Mouse (Mus musculus): ENCODE data around the gene Elavl1.

DNA sequence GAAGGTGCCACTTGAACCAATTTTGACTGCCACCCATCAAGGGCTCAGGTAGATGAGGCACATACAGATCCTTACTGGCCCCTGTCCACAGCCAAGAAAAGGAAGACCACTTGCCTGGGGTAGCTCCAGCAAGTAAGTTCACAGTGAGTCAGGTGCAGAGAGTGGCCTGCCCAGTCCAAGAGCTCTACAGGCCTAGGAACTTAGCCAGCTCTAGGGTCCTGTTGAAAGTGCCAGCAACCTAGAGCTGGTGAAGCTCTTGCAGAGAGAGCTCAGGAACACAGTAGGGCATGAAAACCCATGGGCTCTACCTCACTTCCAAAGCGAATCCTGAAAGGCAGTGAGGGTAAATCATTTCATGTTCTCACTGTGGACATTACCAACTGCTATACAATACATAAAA lies 4.8 kb downstream of the Elavl1 start:
- no peak for TF ChIP-seq CTCF (IDR thresholded peaks at IDR 0.05; ENCODE audit: extremely low read depth, insufficient read length, insufficient replicate concordance, low read depth, low read length)
- no peak for TF ChIP-seq POLR2A (IDR thresholded peaks at IDR 0.05; ENCODE audit: low read depth, low read length)

Data from small intestine, adult 2 months (tissue).